Comparison of ENCODE assay signal across 8 mouse cellular contexts in genomic region chr14:76819690-76820089, GRCm38 (mm10).
DNase-seq lines count a peak whose midpoint lies in the region; ATAC-seq and TF ChIP-seq lines count a peak whose summit lies in the region.

No protein-coding gene starts in this region.

- no peak for ATAC-seq in intestine, postnatal 0 days
- ATAC-seq in midbrain, postnatal 0 days (ENCODE audit: low FRiP score): peak; percentile 27; the same call in 1 of the 2 replicates

- H3K27ac ChIP-seq in intestine, postnatal 0 days (ENCODE audit: low read depth, low read length): peak overlapping the region; percentile 24; the same call in 1 of the 2 replicates
- H3K27ac ChIP-seq in midbrain, postnatal 0 days (ENCODE audit: low read depth, low read length): peak overlapping the region; percentile 38; the same call in 1 of the 2 replicates

- intact Hi-C loops in left cerebral cortex, postnatal 10 days (cut with DNase I): no loop called here

- no peak overlapping the region for H3K9ac ChIP-seq in intestine, postnatal 0 days (ENCODE audit: low read depth, low read length)
- H3K9ac ChIP-seq in midbrain, postnatal 0 days (replicated peaks; ENCODE audit: low read length, poor library complexity, severe bottlenecking): no peak overlapping the region

- H3K36me3 ChIP-seq in intestine, postnatal 0 days (ENCODE audit: control insufficient read depth, insufficient read depth): no peaks in the 10 kb centered on the region
- H3K36me3 ChIP-seq in midbrain, postnatal 0 days (ENCODE audit: insufficient read depth, low read length): no peaks in the 10 kb centered on the region

- H3K4me3 ChIP-seq in intestine, postnatal 0 days (ENCODE audit: low read depth, low read length): no peak overlapping the region
- H3K4me3 ChIP-seq in midbrain, postnatal 0 days (ENCODE audit: low read depth, low read length): no peak overlapping the region

- no peak for TF ChIP-seq CTCF in intestine, postnatal 0 days (IDR thresholded peaks at IDR 0.05; ENCODE audit: low read depth)
- no peak for TF ChIP-seq CTCF in midbrain, postnatal 0 days (IDR thresholded peaks at IDR 0.05)

- no peaks in the 10 kb centered on the region for H3K9me3 ChIP-seq in intestine, postnatal 0 days (ENCODE audit: control insufficient read depth)
- H3K9me3 ChIP-seq in midbrain, postnatal 0 days (ENCODE audit: low read length): no peaks in the 10 kb centered on the region

- peaks cover 39% of the 10 kb centered on the region for H3K4me1 ChIP-seq in intestine, postnatal 0 days (replicated peaks; ENCODE audit: control insufficient read depth, insufficient read depth, low read length)
- peaks cover 4% of the 10 kb centered on the region; the same call in 1 of the 2 replicates for H3K4me1 ChIP-seq in midbrain, postnatal 0 days (ENCODE audit: insufficient read depth, low read length)

- DNase-seq in adrenal gland, adult (ENCODE audit: inconsistent age in 2 of 2, low spot score in 1 of 2): peak; percentile 85 to 91
- peak; percentile 56 to 74 for DNase-seq in cerebellum, postnatal 10 days
- DNase-seq in gastrocnemius, postnatal 25 days: peak; percentile 92
- peak; percentile 83 to 89 for DNase-seq in left cerebral cortex, postnatal 10 days (ENCODE audit: extremely low spot score in 1 of 2, low spot score in 2 of 2)
- DNase-seq in midbrain, postnatal 0 days (ENCODE audit: low spot score): peak; percentile 85
- peak; percentile 35 to 77 for DNase-seq in urinary bladder, adult 18-20 months (ENCODE audit: low spot score in 2 of 2)
- no peak for DNase-seq in thymus, postnatal 4 days

- H3K4me2 ChIP-seq in intestine, postnatal 0 days (replicated peaks; ENCODE audit: low read depth): peak overlapping the region; percentile 0; the same call in 1 of the 2 replicates
- H3K4me2 ChIP-seq in midbrain, postnatal 0 days (ENCODE audit: low read depth, low read length, poor library complexity, severe bottlenecking): no peak overlapping the region

- WGBS in intestine, postnatal 0 days: 35% methylated on average over 8 of the region's 8 CpGs
- 32% methylated on average over 8 of the region's 8 CpGs for WGBS in midbrain, postnatal 0 days

- H3K27me3 ChIP-seq in intestine, postnatal 0 days (replicated peaks; ENCODE audit: control insufficient read depth, insufficient read depth, low read length): no peaks in the 10 kb centered on the region
- no peaks in the 10 kb centered on the region for H3K27me3 ChIP-seq in midbrain, postnatal 0 days (ENCODE audit: insufficient read depth, low read length)
